Mouse (Mus musculus) ES-E14 (cell line): ENCODE data around the gene Psen1.

Experiments
- CHD2 ChIP-seq: IDR thresholded peaks from 2 replicates; pipeline ENCODE4 v1.6.1; 2014; ENCODE audit warnings: mild to moderate bottlenecking, low read depth, low read length, inconsistent platforms
- MAFK ChIP-seq: IDR thresholded peaks from 2 replicates; pipeline ENCODE4 v1.6.1; 2014; ENCODE audit warnings: mild to moderate bottlenecking, low read depth, low read length, inconsistent platforms; ENCODE audit not compliant: insufficient read depth
- ZC3H11A ChIP-seq: IDR thresholded peaks from 2 replicates; pipeline ENCODE4 v1.6.1; 2012; ENCODE audit warnings: low read depth, mild to moderate bottlenecking, inconsistent platforms, low read length, borderline replicate concordance
- ZNF384 ChIP-seq: IDR thresholded peaks from 2 replicates; pipeline ENCODE4 v1.6.1; 2012; ENCODE audit warnings: low read depth, low read length, inconsistent platforms

DNA sequence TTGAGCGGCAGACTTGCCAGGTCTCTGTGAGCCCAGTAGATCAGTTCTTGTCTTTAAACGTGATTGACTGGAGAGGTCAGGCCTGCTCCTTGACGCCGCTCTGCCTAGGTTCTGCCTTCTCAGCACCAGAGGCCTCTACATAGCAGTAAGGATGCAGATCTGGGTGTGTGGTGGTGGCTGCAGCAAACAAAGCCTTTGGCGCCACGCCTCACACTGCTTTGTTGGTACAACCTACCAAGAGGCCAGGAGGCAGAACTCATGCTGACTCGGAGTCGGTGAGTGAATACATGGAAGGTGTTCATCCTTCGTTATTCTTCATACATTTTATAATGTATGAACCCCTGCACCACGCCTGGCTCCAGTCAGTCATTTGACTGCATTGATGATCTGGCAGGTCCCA is 70.8 kb downstream of the Psen1 start:
- TF ChIP-seq ZNF384 (no peak), MAFK (no peak), ZC3H11A (no peak), CHD2 (no peak)
